Mouse (Mus musculus): Measurements from ENCODE around the gene Zfp467. TPM values are rescaled to one million over a fixed set of nuclear protein-coding genes. Genes with fewer than 3 reads are reported as not detected.

The Zfp467 gene
- polyA plus RNA-seq, 1 experiment from 2014 or later = 19.6 TPM

DNA sequence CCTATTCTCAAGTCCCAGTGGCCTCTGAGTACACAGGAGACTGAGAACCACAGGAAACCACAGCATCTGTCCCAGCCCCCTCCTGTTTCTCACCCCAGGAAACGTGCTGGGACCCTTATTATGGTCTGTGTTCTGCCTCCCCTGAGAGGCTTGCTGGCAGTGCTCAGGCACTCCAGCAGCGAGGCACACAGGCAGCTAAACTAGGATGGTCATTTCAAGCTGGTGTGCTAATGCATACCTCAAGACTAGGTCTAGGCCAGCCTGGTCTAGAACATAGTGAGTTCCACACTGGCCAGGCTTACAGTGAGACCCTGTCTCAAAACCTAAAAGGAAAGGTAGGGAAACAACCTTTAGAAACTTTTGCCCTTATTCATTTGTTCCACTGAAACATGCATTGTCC is 25.0 kb downstream of the Zfp467 start:
- Histone ChIP-seq H3K4me3 (ENCODE audit: low read depth, low read length) (no peak overlapping the region), H3K9ac (ENCODE audit: low read length) (no peak overlapping the region), H3K36me3 (ENCODE audit: control insufficient read depth, insufficient read depth, low read length) (peaks cover 3% of the 10 kb centered on the region; the same call in 1 of the 2 replicates), H3K4me1 (replicated peaks; ENCODE audit: control insufficient read depth, insufficient read depth, low read length) (no peaks in the 10 kb centered on the region), H3K27ac (ENCODE audit: low read depth, low read length) (no peak overlapping the region), H3K27me3 (ENCODE audit: control insufficient read depth, insufficient read depth, low read length) (no peaks in the 10 kb centered on the region), H3K9me3 (ENCODE audit: control insufficient read depth, low read length) (no peaks in the 10 kb centered on the region), H3K4me2 (ENCODE audit: low read depth, low read length, severe bottlenecking) (no peak overlapping the region)
- no peak; the same call in 1 of the 2 replicates for ATAC-seq (replicated peaks; ENCODE audit: low FRiP score)
- 26% methylated on average over 2 of the region's 2 CpGs for WGBS
- DNase-seq (ENCODE audit: low spot score) = no peak

- no peak for ATAC-seq (replicated peaks; ENCODE audit: low FRiP score)
- DNase-seq (ENCODE audit: low spot score) = no peak
- no peak overlapping the region for H3K4me3 ChIP-seq (ENCODE audit: low read depth, low read length)
- WGBS = 87% methylated on average over 2 of the region's 2 CpGs
- no peak overlapping the region for H3K9ac ChIP-seq (ENCODE audit: low read length)
- no peaks in the 10 kb centered on the region for H3K9me3 ChIP-seq (ENCODE audit: control insufficient read depth, low read length)
- H3K27me3 ChIP-seq (ENCODE audit: control insufficient read depth, insufficient read depth, low read length) = no peaks in the 10 kb centered on the region
- no peak overlapping the region for H3K4me2 ChIP-seq (ENCODE audit: low read depth, low read length, severe bottlenecking)
- peaks cover 16% of the 10 kb centered on the region; the same call in 1 of the 2 replicates for H3K36me3 ChIP-seq (ENCODE audit: control insufficient read depth, insufficient read depth, low read length)
- no peaks in the 10 kb centered on the region for H3K4me1 ChIP-seq (replicated peaks; ENCODE audit: control insufficient read depth, insufficient read depth, low read length)
- no peak overlapping the region for H3K27ac ChIP-seq (ENCODE audit: low read depth, low read length)
Measured at GRCm38 (mm10) chr6:48416486-48416885, 29.1 kb downstream of the Zfp467 start.

DNA sequence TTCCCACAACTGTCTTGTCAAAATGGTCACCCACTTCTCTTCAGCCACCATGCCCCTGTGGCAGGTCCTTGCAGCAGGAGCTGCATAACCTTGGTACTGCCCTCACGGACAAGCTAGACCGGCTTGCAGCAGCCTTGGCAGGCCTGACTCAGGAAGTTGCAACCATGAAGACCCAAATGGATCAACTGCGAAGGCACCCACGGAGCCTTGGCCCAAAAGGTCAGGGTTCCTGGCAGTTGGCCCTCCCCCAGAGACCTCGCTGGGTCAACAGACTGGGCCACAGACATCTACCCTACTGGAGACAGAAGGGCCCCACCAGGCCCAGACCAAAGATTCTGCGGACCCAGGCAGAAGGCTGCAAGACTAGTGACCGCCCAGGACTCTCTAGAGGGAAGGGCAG is 30.0 kb downstream of the Zfp467 start:
- no peak overlapping the region for H3K4me2 ChIP-seq (ENCODE audit: low read depth, low read length, severe bottlenecking)
- WGBS = 90% methylated on average over 7 of the region's 7 CpGs
- no peaks in the 10 kb centered on the region for H3K27me3 ChIP-seq (ENCODE audit: control insufficient read depth, insufficient read depth, low read length)
- H3K27ac ChIP-seq (ENCODE audit: low read depth, low read length) = no peak overlapping the region
- peaks cover 19% of the 10 kb centered on the region; the same call in 1 of the 2 replicates for H3K36me3 ChIP-seq (ENCODE audit: control insufficient read depth, insufficient read depth, low read length)
- no peaks in the 10 kb centered on the region for H3K4me1 ChIP-seq (replicated peaks; ENCODE audit: control insufficient read depth, insufficient read depth, low read length)
- ATAC-seq (replicated peaks; ENCODE audit: low FRiP score) (no peak), DNase-seq (ENCODE audit: low spot score) (no peak)
- no peak overlapping the region for H3K9ac ChIP-seq (ENCODE audit: low read length)
- no peaks in the 10 kb centered on the region for H3K9me3 ChIP-seq (ENCODE audit: control insufficient read depth, low read length)
- no peak overlapping the region for H3K4me3 ChIP-seq (ENCODE audit: low read depth, low read length)

DNA sequence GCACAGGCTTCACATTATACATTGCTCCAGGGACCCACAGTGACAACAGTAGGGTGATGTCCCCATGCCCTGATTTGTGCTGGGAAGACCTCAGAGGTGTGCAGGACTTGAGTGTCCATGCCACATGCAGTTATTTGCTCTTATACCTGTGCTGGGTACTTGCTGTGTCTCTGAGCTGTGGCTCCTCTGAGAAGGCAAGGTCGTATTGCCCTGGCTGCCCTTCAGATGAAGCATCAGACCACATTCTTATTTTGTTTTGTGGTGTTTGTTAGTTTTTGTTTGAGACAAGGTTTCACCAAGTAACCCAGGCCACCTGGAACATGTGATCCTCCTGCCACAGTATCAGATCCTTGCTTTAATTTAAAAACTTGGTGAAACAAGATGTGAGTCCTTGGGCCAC is 30.7 kb downstream of the Zfp467 start:
- Histone ChIP-seq H3K9ac (ENCODE audit: low read length) (no peak overlapping the region), H3K4me1 (replicated peaks; ENCODE audit: control insufficient read depth, insufficient read depth, low read length) (no peaks in the 10 kb centered on the region), H3K9me3 (ENCODE audit: control insufficient read depth, low read length) (no peaks in the 10 kb centered on the region), H3K4me3 (ENCODE audit: low read depth, low read length) (no peak overlapping the region), H3K27ac (ENCODE audit: low read depth, low read length) (no peak overlapping the region), H3K4me2 (ENCODE audit: low read depth, low read length, severe bottlenecking) (no peak overlapping the region), H3K36me3 (ENCODE audit: control insufficient read depth, insufficient read depth, low read length) (peaks cover 19% of the 10 kb centered on the region; the same call in 1 of the 2 replicates), H3K27me3 (ENCODE audit: control insufficient read depth, insufficient read depth, low read length) (no peaks in the 10 kb centered on the region)
- no peak for DNase-seq (ENCODE audit: low spot score)
- 87% methylated on average over 1 of the region's 1 CpGs for WGBS
- no peak for ATAC-seq (replicated peaks; ENCODE audit: low FRiP score)

DNA sequence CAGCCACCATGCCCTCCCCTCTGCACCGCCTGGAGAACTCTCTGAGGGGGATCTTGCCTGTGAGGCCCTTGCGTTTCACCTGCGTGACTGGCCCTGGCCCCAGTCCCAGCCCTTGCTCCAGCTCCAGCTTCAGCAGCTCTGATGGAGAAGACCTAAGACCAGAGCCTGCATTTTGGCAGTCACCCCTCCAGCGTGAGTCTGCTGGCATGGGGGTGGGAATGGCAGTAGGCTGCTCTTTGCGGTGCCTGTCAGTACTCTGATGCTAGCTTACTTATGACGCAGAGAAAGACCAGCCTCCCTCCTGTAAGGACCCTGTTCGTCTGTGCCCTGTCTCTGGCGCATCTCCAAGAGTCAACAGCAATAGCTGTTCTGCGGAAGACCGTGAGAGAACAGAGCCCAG is 32.5 kb downstream of the Zfp467 start:
- Histone ChIP-seq H3K4me1 (replicated peaks; ENCODE audit: control insufficient read depth, insufficient read depth, low read length) (no peaks in the 10 kb centered on the region), H3K27me3 (ENCODE audit: control insufficient read depth, insufficient read depth, low read length) (no peaks in the 10 kb centered on the region), H3K36me3 (ENCODE audit: control insufficient read depth, insufficient read depth, low read length) (peaks cover 19% of the 10 kb centered on the region; the same call in 1 of the 2 replicates), H3K9me3 (ENCODE audit: control insufficient read depth, low read length) (no peaks in the 10 kb centered on the region), H3K4me2 (ENCODE audit: low read depth, low read length, severe bottlenecking) (no peak overlapping the region), H3K4me3 (ENCODE audit: low read depth, low read length) (no peak overlapping the region), H3K27ac (ENCODE audit: low read depth, low read length) (no peak overlapping the region), H3K9ac (ENCODE audit: low read length) (no peak overlapping the region)
- no peak for ATAC-seq (replicated peaks; ENCODE audit: low FRiP score)
- DNase-seq (ENCODE audit: low spot score) = peak; percentile 33
- 91% methylated on average over 10 of the region's 10 CpGs for WGBS

DNA sequence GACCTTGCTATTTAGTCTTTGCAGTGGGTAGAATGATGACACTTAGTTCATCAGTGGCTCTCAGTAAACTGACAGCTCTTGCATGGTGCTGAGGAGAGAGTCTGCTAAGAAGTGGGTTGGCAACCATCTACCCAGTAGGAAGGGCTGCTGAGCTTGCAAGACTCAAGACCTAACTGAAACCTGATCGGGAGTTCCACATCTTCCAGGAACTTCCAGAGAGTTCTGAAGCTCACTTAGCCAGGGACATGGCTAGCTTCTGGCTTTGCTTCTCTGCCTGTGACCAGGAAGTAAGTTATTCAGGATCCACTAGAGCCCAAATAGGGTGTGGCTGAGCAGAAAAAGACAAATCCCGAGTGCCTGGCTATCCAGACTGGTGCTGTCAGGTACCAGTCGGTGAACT is 33.0 kb downstream of the Zfp467 start:
- no peaks in the 10 kb centered on the region for H3K27me3 ChIP-seq (ENCODE audit: control insufficient read depth, insufficient read depth, low read length)
- H3K4me1 ChIP-seq (replicated peaks; ENCODE audit: control insufficient read depth, insufficient read depth, low read length) = no peaks in the 10 kb centered on the region
- no peaks in the 10 kb centered on the region for H3K9me3 ChIP-seq (ENCODE audit: control insufficient read depth, low read length)
- H3K9ac ChIP-seq (ENCODE audit: low read length) = no peak overlapping the region
- no peak overlapping the region for H3K4me2 ChIP-seq (ENCODE audit: low read depth, low read length, severe bottlenecking)
- H3K4me3 ChIP-seq (ENCODE audit: low read depth, low read length) = no peak overlapping the region
- peaks cover 19% of the 10 kb centered on the region; the same call in 1 of the 2 replicates for H3K36me3 ChIP-seq (ENCODE audit: control insufficient read depth, insufficient read depth, low read length)
- no peak for ATAC-seq (replicated peaks; ENCODE audit: low FRiP score)
- WGBS = 84% methylated on average over 3 of the region's 3 CpGs
- DNase-seq (ENCODE audit: low spot score) = no peak
- no peak overlapping the region for H3K27ac ChIP-seq (ENCODE audit: low read depth, low read length)

- H3K4me2 ChIP-seq (ENCODE audit: low read depth, low read length, severe bottlenecking) = no peak overlapping the region
- no peak overlapping the region for H3K4me3 ChIP-seq (ENCODE audit: low read depth, low read length)
- no peaks in the 10 kb centered on the region for H3K4me1 ChIP-seq (replicated peaks; ENCODE audit: control insufficient read depth, insufficient read depth, low read length)
- ATAC-seq (replicated peaks; ENCODE audit: low FRiP score) = no peak
- H3K9ac ChIP-seq (ENCODE audit: low read length) = no peak overlapping the region
- H3K27ac ChIP-seq (ENCODE audit: low read depth, low read length) = no peak overlapping the region
- WGBS = 90% methylated on average over 4 of the region's 4 CpGs
- H3K27me3 ChIP-seq (ENCODE audit: control insufficient read depth, insufficient read depth, low read length) = no peaks in the 10 kb centered on the region
- no peak for DNase-seq (ENCODE audit: low spot score)
- H3K36me3 ChIP-seq (ENCODE audit: control insufficient read depth, insufficient read depth, low read length) = peaks cover 19% of the 10 kb centered on the region; the same call in 1 of the 2 replicates
- H3K9me3 ChIP-seq (ENCODE audit: control insufficient read depth, low read length) = no peaks in the 10 kb centered on the region
Measured at GRCm38 (mm10) chr6:48412147-48412546, 33.5 kb downstream of the Zfp467 start.

DNA sequence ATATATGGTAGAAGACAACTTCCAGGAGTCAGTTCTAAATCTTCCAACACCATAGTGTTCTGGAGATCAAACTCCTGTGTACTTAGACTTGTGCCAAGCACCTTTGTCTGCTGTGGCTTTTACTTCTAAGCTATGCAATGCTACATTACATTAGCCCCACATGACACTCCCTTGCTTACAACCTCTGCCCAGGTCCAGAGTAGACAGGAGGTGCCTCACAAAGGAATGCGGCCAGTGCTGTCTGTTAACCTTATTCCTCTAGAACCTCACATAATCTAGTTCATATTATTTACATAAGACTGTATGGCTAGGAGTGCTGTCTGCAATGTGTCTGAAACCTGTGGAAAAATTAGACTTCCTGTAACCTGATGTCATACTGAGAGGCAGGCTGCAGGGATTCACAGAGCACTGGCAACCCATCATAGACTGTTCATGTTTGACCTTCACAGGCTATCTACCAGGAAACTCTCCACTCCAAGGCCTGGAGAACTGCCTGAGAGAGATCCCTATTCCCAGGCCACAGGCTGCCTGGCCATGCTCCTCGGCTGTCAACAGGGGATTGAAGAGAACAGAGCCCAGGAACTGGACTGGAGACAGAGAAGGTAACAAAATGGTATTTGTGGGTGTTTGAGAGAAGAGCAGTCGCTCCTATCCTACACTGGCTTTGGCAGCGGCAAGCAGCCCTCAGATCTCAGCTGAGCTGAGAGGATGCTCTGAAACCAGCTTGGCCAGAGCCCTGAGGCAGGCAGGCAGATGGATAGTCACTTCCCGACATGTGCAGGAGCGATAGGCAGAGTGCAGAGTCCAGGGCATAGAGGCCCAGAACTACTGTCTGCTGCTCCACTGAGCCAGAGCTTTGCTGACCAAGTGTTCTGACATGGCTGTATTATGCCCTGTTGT is 34.2 kb downstream of the Zfp467 start:
- H3K4me3 ChIP-seq (ENCODE audit: low read depth, low read length) = no peak overlapping the region
- no peak overlapping the region for H3K4me2 ChIP-seq (ENCODE audit: low read depth, low read length, severe bottlenecking)
- H3K27me3 ChIP-seq (ENCODE audit: control insufficient read depth, insufficient read depth, low read length) = no peaks in the 10 kb centered on the region
- H3K9ac ChIP-seq (ENCODE audit: low read length) = no peak overlapping the region
- no peaks in the 10 kb centered on the region for H3K4me1 ChIP-seq (replicated peaks; ENCODE audit: control insufficient read depth, insufficient read depth, low read length)
- DNase-seq (ENCODE audit: low spot score) (no peak), ATAC-seq (replicated peaks; ENCODE audit: low FRiP score) (no peak)
- no peaks in the 10 kb centered on the region for H3K9me3 ChIP-seq (ENCODE audit: control insufficient read depth, low read length)
- WGBS = 94% methylated on average over 6 of the region's 6 CpGs
- no peak overlapping the region for H3K27ac ChIP-seq (ENCODE audit: low read depth, low read length)
- peaks cover 19% of the 10 kb centered on the region; the same call in 1 of the 2 replicates for H3K36me3 ChIP-seq (ENCODE audit: control insufficient read depth, insufficient read depth, low read length)

- Histone ChIP-seq H3K9me3 (ENCODE audit: control insufficient read depth, low read length) (no peaks in the 10 kb centered on the region), H3K27ac (ENCODE audit: low read depth, low read length) (no peak overlapping the region), H3K27me3 (ENCODE audit: control insufficient read depth, insufficient read depth, low read length) (no peaks in the 10 kb centered on the region), H3K36me3 (ENCODE audit: control insufficient read depth, insufficient read depth, low read length) (peaks cover 16% of the 10 kb centered on the region; the same call in 1 of the 2 replicates), H3K9ac (ENCODE audit: low read length) (no peak overlapping the region), H3K4me1 (replicated peaks; ENCODE audit: control insufficient read depth, insufficient read depth, low read length) (no peaks in the 10 kb centered on the region), H3K4me2 (ENCODE audit: low read depth, low read length, severe bottlenecking) (no peak overlapping the region), H3K4me3 (ENCODE audit: low read depth, low read length) (no peak overlapping the region)
- 89% methylated on average over 3 of the region's 3 CpGs for WGBS
- DNase-seq (ENCODE audit: low spot score) (no peak), ATAC-seq (replicated peaks; ENCODE audit: low FRiP score) (no peak)
Measured at GRCm38 (mm10) chr6:48410551-48410950, 35.1 kb downstream of the Zfp467 start.
